Mouse (Mus musculus) spleen, postnatal 14 days (tissue): ENCODE data around the gene Smpd3.

Source experiments
- DNase-seq, 2 experiments: peaks; one replicate each; pipeline ENCODE4 v3.0.0; 2021 to 2022; ENCODE audit warnings: low spot score in 2 of 2

Gene Smpd3

DNA sequence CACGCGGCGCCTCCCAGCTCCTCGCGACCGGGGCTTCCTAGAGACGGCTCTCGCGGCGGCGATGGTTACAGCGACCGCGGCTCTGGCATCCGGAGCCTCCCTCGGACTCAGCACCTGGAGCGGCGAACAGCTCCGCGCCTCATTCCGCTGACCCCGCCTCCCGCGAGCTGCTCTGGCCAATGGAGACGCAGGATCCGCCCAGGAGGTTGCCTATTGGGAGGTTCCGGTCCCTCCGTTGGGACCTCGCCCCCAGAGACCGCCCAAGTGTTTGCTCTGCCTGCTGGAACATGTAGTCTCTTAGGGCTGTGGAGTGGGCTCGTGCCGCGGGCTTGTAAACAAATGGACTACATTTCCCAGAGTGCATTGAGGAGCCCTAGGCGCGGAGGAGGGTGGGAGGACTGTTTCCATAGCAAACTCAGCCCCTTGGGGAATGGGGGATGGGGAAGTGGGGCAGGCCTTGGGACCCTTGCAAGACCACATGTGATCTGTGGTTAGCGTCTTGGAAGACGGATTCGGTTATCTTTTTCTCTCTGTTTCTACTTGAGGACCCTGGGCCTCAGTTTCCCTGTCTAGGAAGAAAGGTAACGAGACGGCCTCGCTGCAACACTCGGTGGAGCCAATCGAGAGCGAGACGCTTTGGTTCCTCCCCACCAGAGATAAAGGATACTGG is at the start of gene Smpd3:
Gene Smpd3, minus strand, starts transcription at position 137 of the 670 bp plus-strand sequence.
- DNase-seq: peak; percentile 85 to 91

DNA sequence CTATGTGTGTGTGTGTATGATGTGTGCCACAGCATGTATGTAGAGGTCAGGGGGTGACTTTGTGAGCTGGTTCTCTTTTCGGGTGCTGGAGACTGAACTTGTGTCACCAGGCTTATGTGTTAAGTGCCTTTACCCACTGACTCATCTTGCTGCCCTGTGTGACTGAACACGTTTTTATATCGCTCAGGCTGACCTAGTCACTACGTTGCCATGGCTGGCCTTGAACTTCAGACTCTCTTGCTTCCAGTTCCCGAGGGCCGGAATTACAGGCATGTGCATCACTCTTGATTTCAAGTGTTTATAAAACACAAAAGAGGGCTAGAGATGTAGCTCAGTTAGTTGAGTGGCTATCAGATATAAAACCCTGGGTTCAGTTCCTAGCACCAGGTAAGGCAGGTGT is 43.2 kb upstream of the Smpd3 start:
- DNase-seq: no peak

DNA sequence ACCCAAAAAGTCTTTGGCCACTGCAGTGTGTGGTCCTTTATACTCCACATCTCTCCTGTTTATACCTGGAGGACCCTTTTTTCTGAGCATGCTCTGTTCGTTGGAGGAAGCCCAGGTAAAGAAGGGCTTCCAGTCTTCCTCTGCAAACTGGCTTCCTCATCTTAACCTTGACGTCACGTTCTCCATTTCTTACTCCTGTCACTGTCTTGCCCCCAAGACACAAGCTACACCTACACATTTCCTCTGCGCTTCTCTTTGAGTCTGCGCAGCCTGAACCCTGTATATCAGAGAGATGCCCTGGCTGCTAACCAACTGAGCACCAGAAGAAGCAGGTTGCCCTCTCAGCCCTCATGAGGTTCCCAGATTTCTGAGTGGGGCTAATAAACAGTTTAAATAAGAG is 41.6 kb upstream of the Smpd3 start:
- no peak for DNase-seq

DNA sequence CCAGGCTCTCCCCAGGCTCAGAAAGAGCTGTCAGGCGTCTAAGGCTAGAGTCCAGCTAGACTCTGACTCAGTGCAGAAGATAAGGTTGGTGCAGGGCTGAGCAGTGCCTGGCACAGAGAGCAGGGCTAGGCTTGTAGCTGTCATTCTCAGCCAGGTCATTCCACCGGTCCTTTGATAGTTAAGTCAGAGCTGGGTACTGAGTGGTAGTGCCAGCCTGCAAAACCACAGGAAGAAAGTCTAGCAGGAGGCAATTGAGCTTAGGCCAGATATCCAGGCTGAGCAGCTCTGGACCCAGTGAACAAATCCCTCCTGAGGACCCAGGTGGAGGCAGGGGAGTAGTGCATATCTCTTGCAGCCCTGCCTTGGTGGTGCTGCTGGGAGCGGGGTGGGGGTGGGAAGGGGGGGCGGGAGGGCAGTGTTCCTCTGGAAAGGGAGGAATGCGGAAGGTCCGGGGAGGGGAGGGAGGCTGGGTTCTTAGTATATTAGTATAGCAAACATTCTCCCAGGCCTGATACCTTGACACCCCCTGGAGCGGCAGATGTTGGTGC is 40.8 kb upstream of the Smpd3 start:
- no peak for DNase-seq

DNA sequence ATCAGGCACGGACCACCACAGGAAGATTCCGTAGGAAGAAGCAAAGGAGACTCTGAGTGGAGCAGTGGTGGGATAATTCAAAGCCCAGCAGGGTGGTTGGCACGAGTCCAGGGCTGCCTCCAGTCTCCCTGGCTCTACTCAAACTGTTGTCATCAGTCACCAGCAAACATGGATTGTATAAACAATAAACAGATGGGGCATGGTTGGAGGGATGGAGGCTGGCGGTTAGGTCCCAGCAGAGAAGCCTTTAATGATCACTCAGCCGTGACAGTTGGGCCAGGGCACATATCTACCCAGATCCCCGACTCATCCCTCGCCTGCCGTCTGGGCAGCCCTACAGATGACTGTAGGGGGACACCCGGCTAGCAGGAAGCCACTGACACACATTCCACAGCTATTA is 39.1 kb upstream of the Smpd3 start:
- DNase-seq: no peak

DNA sequence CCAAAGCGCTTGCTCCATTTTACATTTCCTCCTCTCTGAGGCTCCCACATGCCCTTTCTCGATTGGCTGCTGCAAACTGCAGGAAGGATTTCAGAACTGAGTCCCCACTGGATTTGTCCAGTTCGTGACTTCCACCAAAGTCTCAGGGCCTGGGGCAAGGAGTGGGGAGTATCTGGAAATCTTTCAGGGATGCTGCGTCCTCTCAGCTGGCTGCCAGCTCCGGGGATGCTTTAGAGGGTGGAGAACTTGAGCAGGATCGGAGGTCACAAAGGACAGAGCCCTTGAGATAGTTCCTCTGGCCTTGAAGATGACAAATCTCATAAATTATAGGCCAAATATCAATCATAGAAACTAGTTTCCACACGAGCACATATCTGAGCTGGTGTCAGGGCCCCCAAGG is 38.2 kb upstream of the Smpd3 start:
- DNase-seq: no peak

DNA sequence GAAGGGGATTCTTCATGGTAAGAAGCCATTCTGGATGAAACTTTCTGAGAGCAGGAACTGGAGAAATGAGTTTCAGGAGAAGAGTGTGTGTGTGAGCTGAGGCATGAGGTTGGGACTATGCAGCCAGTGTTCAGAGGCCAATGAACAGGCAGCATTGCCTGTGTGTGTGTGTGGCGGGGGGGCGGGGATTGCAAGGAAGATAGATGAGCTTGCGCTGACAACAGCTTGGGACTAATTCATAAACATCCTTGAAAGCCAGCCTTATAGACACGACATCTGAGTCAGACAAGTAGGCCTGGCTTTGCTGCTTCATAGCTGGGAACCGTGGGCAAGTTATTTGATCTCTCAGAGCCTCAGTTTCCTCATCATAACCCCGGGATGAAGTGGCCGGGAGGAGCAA is 31.3 kb upstream of the Smpd3 start:
- no peak for DNase-seq

DNA sequence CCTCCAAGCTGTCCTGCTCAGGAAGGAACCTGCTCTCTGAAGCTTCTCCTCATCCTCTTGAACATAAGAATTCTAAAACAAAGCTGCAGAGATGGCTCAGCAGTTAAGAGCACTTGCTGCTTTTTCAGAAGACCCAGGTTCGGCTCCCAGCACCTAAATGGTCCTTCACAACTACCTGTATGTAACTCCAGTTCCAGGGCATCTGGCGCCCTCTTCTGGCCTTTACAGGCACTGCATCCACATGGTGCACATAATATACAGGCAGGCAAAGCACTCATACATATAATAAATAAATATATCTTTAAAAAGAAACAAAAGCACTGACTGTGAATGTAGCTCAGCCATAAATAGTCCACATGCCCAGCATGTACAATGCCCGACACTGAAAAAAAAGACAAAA is 30.7 kb upstream of the Smpd3 start:
- no peak for DNase-seq

DNA sequence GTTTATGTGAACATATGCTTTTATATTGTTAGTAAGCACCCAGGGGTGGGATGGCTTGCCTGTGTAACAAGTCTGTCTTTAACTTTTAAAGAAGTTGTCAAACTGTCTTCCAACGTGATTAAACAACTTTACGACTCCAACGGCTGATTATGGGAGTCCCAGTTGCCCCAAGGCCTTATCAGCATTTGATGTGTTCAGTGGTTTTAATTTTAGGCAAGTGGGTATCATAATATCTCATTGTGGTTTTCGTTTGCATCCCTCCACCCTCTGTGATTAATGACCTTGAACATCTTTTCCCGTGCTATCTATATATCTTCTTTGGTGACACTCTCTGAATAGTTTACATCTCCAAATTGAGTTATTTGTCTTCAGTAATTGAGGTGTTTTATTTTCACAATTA is 27.0 kb upstream of the Smpd3 start:
- no peak for DNase-seq

DNA sequence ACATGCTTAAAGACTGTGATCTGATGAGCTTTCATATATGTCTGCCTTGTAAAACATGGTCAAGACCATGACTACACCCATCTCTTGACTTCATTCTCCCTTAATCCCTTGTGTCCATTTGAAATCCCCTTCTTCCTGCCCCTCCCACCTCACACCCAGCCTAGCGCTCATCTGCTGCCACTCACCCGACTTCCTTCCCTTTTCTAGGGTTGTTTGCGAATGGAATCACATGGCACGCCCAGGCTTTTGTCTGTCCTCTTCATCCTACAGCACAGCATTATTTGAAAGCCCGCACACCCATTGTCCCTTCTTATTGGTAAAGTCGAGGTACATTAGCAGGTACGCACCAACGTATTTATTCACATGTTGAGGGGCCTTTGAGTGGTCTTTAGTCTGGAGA is 26.5 kb upstream of the Smpd3 start:
- DNase-seq: no peak

DNA sequence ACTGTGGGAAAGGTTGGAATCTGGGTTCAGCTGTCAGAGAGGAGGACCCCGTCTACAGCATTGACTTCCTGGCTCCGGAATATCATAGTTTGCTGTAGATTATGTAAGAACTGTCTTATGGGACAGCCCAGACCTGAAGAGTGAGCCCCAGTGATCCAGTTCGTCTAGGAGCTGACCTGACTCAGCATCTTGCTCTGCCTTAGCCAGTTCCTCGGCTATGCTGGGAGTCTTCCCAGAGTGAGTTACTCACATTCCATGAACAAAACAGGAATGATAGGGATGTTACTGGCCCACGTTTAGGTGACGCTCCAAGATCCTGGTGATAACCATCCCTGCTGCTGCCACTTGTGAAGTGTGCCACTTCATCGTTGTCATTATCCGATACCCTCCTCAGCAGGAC is 25.5 kb upstream of the Smpd3 start:
- DNase-seq: no peak

DNA sequence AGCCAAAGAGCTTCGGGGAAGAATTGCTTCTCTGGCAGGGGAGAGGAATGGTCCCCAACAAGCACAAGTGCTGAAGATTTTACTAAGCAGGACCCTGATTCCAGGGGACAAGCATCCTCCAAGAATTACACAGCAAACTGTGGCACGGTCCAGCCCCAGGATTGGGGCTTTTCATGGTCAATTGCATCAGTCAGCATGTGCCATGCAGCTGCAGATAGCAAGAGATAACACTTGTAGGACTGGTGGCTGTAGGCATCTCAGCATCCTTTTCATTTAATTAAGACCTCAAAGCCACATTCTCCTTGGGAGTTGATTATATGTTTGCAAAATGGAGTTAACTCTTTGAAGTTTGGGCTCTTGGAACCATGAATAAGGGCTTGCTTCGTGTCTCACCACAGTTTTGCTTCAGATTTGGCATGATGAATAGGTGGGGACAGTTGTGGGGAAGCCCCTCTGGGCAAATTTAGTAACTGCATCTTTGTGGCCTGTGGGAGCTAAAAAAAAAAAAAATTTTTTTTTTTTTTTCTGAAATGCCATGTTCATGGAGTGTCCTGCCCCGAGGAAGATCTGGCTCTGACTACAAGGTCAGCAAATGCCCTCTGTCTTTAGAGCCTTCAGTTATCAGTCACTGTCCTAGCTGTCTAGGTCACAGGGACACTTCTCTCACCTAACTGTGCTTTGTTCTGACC is 22.0 kb upstream of the Smpd3 start:
- DNase-seq: no peak

DNA sequence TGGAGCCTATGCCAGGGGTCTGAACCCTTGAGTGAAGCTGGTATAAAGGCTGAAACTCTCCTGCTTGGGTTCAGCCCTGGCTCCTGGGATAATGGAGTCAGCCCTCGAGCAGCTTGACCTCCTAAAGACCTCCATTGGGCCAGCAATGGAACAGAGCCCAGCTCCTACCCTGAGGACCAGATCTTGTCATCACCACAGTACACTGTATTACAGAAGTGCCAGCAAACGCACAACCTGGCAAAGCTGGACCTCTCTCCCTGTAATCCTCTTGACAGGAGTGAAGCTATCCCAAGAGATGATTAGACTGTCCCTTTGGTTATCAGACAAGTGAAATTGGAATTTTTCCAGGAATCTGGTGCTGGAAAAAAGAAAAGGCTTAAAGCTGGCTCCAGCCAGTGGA is 13.3 kb upstream of the Smpd3 start:
- DNase-seq: no peak

DNA sequence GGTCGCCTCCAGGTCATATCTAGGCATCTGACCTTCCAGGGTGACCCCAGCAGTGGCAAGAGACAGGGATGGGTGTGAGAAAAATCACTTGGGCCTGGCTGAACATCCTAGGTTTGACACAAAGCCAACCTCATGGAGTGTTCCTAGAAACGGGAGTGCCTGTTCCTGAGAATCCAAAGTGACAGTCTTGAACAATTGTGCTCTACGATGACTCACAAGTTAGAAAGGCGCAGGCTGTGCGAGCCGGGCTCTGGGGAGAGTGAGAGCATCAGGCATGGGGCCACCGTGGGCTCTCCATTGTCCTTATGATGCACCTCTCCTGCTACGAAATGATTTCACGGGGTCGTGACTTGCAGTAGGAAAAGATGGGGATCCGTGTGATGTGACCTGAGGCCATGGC is 11.6 kb upstream of the Smpd3 start:
- DNase-seq: no peak

DNA sequence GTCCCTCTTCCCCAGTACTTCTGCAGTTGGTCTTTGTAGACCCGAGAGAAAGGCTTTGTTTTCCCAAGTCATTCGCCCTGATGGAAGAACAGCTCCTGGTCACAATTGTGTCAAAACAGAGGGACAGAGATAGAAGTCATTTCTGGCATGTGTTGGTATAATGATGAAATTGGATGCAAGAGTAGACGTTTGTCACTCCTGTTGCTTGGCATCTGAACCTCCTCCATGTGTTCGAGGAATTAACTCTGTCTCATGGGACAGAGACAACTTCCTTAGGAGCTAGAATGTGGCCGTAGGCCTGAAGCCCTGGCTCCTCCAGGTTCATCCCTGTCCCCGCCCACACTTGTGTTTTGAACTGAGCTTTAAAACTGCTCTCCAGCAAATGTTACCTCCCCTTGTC is 8.3 kb upstream of the Smpd3 start:
- DNase-seq: no peak

DNA sequence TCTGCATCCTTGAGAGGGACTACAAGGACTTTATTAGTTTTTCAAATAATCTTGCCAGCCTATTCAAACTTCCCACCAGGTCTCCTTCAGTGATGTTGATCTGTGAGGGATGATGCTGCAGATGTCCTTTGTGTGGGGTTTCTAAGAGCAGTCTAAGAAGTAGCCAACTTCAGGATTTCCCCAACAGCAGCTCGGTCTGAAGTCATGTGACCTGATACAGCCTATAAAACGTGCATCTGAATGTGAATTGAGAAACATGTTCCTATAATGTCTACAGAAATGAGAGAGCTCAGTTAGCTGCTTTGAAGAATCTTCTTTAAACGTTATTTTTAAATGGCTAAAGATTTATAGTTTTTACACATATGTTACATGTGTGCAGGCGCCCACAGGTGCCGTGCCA is 5.7 kb upstream of the Smpd3 start:
- no peak for DNase-seq

DNA sequence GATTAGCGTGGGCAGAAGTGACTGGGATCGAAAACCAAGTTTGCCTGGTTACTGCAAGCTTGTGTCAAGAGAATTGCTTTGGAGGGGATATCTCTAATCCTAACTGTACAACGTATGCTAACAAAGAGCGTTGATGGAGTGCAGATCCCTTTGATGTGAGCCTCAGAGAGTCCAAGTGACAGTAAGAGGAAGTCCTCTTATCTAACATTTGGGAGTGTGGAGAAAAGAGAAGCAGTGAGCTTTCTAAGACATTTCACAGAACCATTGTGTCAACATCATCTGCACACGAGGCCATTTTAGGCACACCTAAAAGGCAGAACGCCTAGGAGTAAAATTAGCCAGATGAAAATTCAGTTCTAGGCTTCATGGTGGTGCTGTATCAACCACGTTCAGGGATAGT is 5.0 kb upstream of the Smpd3 start:
- no peak for DNase-seq

DNA sequence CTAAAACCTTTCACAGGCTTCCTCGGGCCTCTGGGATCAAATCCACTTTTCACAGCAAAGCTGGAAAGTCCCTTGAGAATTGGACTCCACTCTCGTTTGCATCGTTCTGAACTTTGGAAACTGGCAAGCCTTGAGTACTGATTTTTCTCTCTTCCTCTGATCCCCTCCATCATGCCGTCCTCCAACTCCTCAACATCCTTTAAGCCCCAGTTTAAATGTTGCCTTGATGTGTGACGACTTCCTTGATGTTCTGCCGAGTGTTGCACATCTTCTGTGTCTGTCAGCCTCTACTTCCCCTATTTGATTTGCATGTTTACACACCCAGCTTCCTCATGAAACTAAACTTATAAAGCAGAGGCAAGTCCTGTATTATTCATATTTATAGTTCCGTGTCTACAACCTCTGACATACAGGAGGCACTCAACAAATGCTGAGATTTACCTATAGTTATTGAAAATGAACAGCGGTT is 987 bp upstream of the Smpd3 start:
- DNase-seq: peak in 1 of 2 experiments; percentile 8

DNA sequence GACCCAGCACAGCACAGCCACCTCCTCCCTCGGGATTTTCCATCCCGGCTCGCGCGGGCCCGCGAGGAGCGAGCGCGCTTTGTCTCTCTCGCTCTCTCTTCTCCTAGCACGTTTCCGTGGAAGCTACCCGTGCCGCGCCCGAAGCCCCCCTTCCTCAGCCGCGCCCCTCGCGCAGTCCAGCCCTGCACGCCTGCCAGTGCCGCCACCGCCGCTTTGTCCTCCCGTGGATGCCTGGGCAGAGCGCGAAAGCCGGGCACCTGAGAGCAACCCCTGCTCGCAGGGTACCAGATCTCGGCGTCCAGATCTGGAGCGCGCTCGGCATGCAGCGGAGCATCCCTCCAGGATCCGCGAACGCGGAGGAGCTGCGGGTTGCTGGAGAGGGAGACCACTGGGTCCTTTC is 1.2 kb downstream of the Smpd3 start:
- DNase-seq: no peak

DNA sequence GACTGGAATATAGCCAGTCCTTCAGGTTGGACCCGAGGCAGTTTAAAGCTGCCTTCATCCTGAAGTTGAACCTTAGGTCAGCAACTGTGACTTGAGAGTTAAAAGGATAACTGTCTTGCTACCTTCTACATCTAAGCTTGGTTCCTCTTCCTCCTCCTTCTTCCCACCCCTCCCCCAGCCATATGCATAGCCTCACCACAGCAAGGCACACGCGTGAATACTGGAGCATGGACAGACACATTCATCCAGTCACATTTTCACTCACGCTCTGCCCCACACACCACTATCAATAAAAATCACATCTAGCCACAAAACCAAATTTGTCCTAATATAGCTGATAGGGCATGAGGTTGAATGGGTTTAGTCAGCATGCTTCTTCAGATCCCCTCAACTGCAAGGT is 1.8 kb downstream of the Smpd3 start:
- DNase-seq: no peak

DNA sequence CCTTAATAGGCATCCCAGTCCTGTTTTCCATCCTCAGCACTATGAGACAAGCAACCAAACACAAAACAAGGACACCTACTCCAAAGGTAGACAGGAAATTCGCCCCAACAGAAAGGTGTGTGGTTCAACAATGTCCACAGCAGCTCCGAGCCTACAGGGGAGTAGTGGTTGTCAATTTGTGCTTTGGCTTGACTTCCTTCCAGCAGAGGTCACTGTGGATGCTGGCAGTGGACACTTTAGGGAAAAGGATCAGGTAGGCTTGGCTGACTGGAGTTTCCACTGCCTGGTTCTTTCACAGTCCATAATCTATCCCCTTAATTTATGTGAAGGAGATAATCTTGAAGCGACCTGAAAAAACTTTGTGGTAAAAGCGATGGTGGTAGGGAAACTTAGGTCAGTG is 2.6 kb downstream of the Smpd3 start:
- DNase-seq: no peak

DNA sequence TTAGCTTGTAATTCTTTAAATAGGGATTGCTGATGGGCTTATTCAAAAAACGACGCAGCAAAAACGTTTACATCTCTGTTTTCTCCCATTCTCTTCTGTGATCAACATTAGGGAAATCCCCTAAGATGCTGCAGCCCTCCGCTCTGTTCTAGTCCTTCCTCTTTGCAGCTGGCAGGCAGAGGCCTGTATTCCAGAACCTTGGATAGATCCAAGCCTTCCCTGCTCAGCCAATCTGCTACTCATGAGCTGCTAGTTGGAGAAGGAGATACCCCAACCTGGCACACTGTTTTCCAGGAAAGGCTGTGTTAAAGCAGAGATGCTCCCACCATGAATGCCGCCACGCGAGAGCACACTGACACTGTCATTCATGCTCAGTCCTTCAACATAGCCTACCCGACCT is 4.4 kb downstream of the Smpd3 start:
- no peak for DNase-seq

DNA sequence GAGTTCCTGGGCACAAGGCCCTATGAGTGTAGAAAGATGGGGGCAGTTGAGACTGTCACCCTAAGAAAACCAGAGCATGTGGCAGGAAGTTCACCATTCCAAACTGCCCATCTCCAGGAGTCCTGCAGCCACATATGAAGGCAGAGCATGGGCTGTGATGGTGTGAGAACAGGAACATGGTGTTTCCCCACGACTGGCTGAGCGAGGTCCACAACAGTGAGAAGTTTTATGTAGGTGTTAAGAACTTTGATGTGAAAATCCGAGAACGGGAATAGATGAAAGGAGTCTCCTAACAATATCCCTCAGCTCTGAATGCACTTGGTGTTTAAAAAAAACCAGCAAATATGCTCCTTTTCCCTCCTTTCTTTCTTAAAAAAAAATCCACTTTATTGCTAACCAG is 5.3 kb downstream of the Smpd3 start:
- DNase-seq: no peak

DNA sequence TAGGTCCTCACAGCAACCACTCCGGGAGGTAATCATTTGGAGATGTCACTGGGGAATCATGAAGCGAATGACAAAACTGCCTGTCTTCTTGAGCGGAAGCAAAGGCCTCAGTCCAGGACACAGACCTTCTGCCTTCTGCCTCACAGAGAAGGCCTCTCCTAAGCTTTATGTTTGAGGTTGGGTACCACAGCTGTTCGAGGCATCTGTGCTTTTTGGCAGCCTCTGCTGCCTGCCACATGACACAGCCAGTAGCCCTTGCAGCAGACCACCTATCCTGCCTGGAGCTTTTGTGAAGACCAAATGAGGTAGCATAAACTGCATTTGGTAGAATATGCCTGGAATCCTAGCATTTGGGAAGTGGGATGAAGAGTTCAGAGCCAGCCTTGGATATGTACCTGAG is 11.2 kb downstream of the Smpd3 start:
- DNase-seq: no peak
